Mouse (Mus musculus) embryonic facial prominence, embryonic 13.5 days (tissue): ENCODE results near the gene Gm8369. TPM values are rescaled to one million over a fixed set of nuclear protein-coding genes. Genes with fewer than 3 reads are reported as not detected.
"Not testable (repeated sequence)": the region's sequence is repeated elsewhere in the genome, so short reads cannot be mapped to it uniquely, and the experiment has no call there.

Source experiments
- ATAC-seq: fragments of 200-750 bp; cut with Nextera tagmentation; 2 replicates; pipeline ENCODE4 v1.8.0; 2017; ENCODE audit warnings: low read depth; ENCODE audit not compliant: insufficient number of reproducible peaks, insufficient read depth, low FRiP score, low TSS enrichment
- H3K27ac ChIP-seq: fragments of 300-500 bp; sonication (generic); 2 replicates; pipeline ENCODE4 v1.5.1; 2015; ENCODE audit warnings: moderate library complexity, mild to moderate bottlenecking, inconsistent platforms
- H3K27me3 ChIP-seq: fragments of 300-500 bp; sonication (generic); 2 replicates; pipeline ENCODE4 v1.6.1; 2015; ENCODE audit warnings: mild to moderate bottlenecking, inconsistent platforms
- H3K36me3 ChIP-seq: fragments of 300-500 bp; sonication (generic); 2 replicates; pipeline ENCODE4 v1.6.1; 2015; ENCODE audit warnings: mild to moderate bottlenecking, inconsistent platforms
- H3K4me1 ChIP-seq: fragments of 300-500 bp; sonication (generic); 2 replicates; pipeline ENCODE4 v1.6.1; 2015; ENCODE audit warnings: inconsistent platforms
- H3K4me2 ChIP-seq: fragments of 300-500 bp; sonication (generic); 2 replicates; pipeline ENCODE4 v1.6.1; 2015; ENCODE audit warnings: moderate library complexity, mild to moderate bottlenecking, inconsistent platforms
- H3K4me3 ChIP-seq: fragments of 300-500 bp; sonication (generic); 2 replicates; pipeline ENCODE4 v1.5.1; 2015; ENCODE audit warnings: mild to moderate bottlenecking, inconsistent platforms
- H3K9ac ChIP-seq: fragments of 300-500 bp; sonication (generic); 2 replicates; pipeline ENCODE4 v1.6.1; 2015; ENCODE audit warnings: mild to moderate bottlenecking, inconsistent platforms
- H3K9me3 ChIP-seq: fragments of 300-500 bp; sonication (generic); 2 replicates; pipeline ENCODE4 v1.6.1; 2016; ENCODE audit warnings: inconsistent platforms
- WGBS: fragments of 180-500 bp; shearing (Covaris S2); methylation state at CpG from one replicate; pipeline ENCODE4 v1.1.7; 2015; ENCODE audit warnings: mixed read lengths; 5-methylcytosine and 5-hydroxymethylcytosine counted together
- polyA plus RNA-seq: library from polyadenylated mRNA; unstranded; fragments of >200 nt; fragmentation: Nextera tagmentation; extraction: Ambion mirVana; gene quantifications from 2 replicates; pipeline ENCODE4 v1.2.1, GENCODE M21; 2015

The Gm8369 gene
- polyA plus RNA-seq, 1 experiment from 2014 or later, result not detected

GRCm38 (mm10) chr19:11516845-11517244, 31.1 kb downstream of the Gm8369 start:
- Histone ChIP-seq H3K27ac (no peak overlapping the region), H3K9ac (no peak overlapping the region), H3K4me2 (no peak overlapping the region), H3K36me3 (no peaks in the 10 kb centered on the region), H3K9me3 (no peaks in the 10 kb centered on the region), H3K27me3 (no peaks in the 10 kb centered on the region), H3K4me1 (no peaks in the 10 kb centered on the region), H3K4me3 (no peak overlapping the region)
- 74% methylated on average over 4 of the region's 4 CpGs for WGBS
- no peak for ATAC-seq

GRCm38 (mm10) chr19:11517373-11517772, 31.6 kb downstream of the Gm8369 start:
- not testable (repeated sequence) for H3K4me3 ChIP-seq, H3K9ac ChIP-seq, H3K36me3 ChIP-seq, ATAC-seq, H3K9me3 ChIP-seq, H3K27ac ChIP-seq, H3K27me3 ChIP-seq, H3K4me1 ChIP-seq, H3K4me2 ChIP-seq
- 46% methylated on average over 1 of the region's 1 CpGs for WGBS

- H3K9me3 ChIP-seq, ATAC-seq, H3K27me3 ChIP-seq, H3K36me3 ChIP-seq, H3K4me3 ChIP-seq, H3K4me1 ChIP-seq, H3K4me2 ChIP-seq, H3K9ac ChIP-seq, H3K27ac ChIP-seq: not testable (repeated sequence)
- WGBS, result 86% methylated on average over 2 of the region's 2 CpGs
Observed at GRCm38 (mm10) chr19:11518356-11518755, 32.6 kb downstream of the Gm8369 start.

- H3K4me1 ChIP-seq, result no peaks in the 10 kb centered on the region
- 79% methylated on average over 3 of the region's 3 CpGs for WGBS
- ATAC-seq, result no peak
- no peak overlapping the region for H3K4me2 ChIP-seq
- H3K9me3 ChIP-seq, result no peaks in the 10 kb centered on the region
- no peaks in the 10 kb centered on the region for H3K27me3 ChIP-seq
- H3K36me3 ChIP-seq, result no peaks in the 10 kb centered on the region
- no peak overlapping the region for H3K4me3 ChIP-seq
- H3K9ac ChIP-seq, result no peak overlapping the region
- no peak overlapping the region for H3K27ac ChIP-seq
Observed at GRCm38 (mm10) chr19:11520146-11520545, 34.4 kb downstream of the Gm8369 start.

GRCm38 (mm10) chr19:11533421-11533820, 47.7 kb downstream of the Gm8369 start:
- H3K27me3 ChIP-seq, result no peaks in the 10 kb centered on the region
- H3K4me2 ChIP-seq, result no peak overlapping the region
- H3K36me3 ChIP-seq, result no peaks in the 10 kb centered on the region
- no peaks in the 10 kb centered on the region for H3K4me1 ChIP-seq
- no peak overlapping the region for H3K4me3 ChIP-seq
- WGBS, result 87% methylated on average over 1 of the region's 1 CpGs
- H3K27ac ChIP-seq, result no peak overlapping the region
- no peak overlapping the region for H3K9ac ChIP-seq
- H3K9me3 ChIP-seq, result no peaks in the 10 kb centered on the region
- ATAC-seq, result no peak

- ATAC-seq, result no peak
Observed at GRCm38 (mm10) chr19:11533888-11534445, 48.2 kb downstream of the Gm8369 start.

GRCm38 (mm10) chr19:11536593-11536992, 50.9 kb downstream of the Gm8369 start, which contains the start of gene Ms4a4d:
Ms4a4d (plus strand) TSS chr19:11536801.
- ATAC-seq, result no peak
- Histone ChIP-seq H3K36me3 (no peaks in the 10 kb centered on the region), H3K4me2 (no peak within 1 kb of the TSS), H3K27ac (no peak within 1 kb of the TSS), H3K9ac (no peak within 1 kb of the TSS), H3K4me3 (no peak within 1 kb of the TSS), H3K4me1 (no peaks in the 10 kb centered on the region), H3K27me3 (no peaks in the 10 kb centered on the region), H3K9me3 (no peaks in the 10 kb centered on the region)
- WGBS, result 10% methylated on average over 7 of the region's 7 CpGs

More at GRCm38 (mm10) chr19:11533888-11534445, 48.2 kb downstream of the Gm8369 start:
- Histone ChIP-seq H3K4me3 (no peak overlapping the region), H3K4me2 (no peak overlapping the region), H3K36me3 (no peaks in the 10 kb centered on the region), H3K27me3 (no peaks in the 10 kb centered on the region), H3K9ac (no peak overlapping the region), H3K4me1 (no peaks in the 10 kb centered on the region), H3K27ac (no peak overlapping the region), H3K9me3 (no peaks in the 10 kb centered on the region)
- 70% methylated on average over 2 of the region's 2 CpGs for WGBS

GRCm38 (mm10) chr19:11537336-11537735, 51.6 kb downstream of the Gm8369 start:
- no peak for ATAC-seq
- Histone ChIP-seq H3K27me3 (no peaks in the 10 kb centered on the region), H3K4me3 (no peak overlapping the region), H3K4me2 (no peak overlapping the region), H3K9me3 (no peaks in the 10 kb centered on the region), H3K4me1 (no peaks in the 10 kb centered on the region), H3K9ac (no peak overlapping the region), H3K36me3 (no peaks in the 10 kb centered on the region), H3K27ac (no peak overlapping the region)
- 33% methylated on average over 2 of the region's 2 CpGs for WGBS

- 79% methylated on average over 1 of the region's 1 CpGs for WGBS
- not testable (repeated sequence) for H3K27me3 ChIP-seq, H3K4me3 ChIP-seq, H3K9me3 ChIP-seq, ATAC-seq, H3K4me2 ChIP-seq, H3K4me1 ChIP-seq, H3K36me3 ChIP-seq, H3K27ac ChIP-seq, H3K9ac ChIP-seq
Observed at GRCm38 (mm10) chr19:11540166-11540821, 54.6 kb downstream of the Gm8369 start.

- H3K36me3 ChIP-seq, H3K9ac ChIP-seq, ATAC-seq, H3K4me2 ChIP-seq, H3K9me3 ChIP-seq, H3K27me3 ChIP-seq, H3K27ac ChIP-seq, H3K4me3 ChIP-seq, H3K4me1 ChIP-seq: not testable (repeated sequence)
- WGBS, result 83% methylated on average over 2 of the region's 2 CpGs
Observed at GRCm38 (mm10) chr19:11544383-11544782, 58.6 kb downstream of the Gm8369 start.

GRCm38 (mm10) chr19:11547911-11548310, 62.2 kb downstream of the Gm8369 start:
- no peak overlapping the region for H3K4me2 ChIP-seq
- H3K27ac ChIP-seq, result no peak overlapping the region
- H3K4me1 ChIP-seq, result no peaks in the 10 kb centered on the region
- no peak overlapping the region for H3K4me3 ChIP-seq
- no peak for ATAC-seq
- no peaks in the 10 kb centered on the region for H3K9me3 ChIP-seq
- no peak overlapping the region for H3K9ac ChIP-seq
- H3K36me3 ChIP-seq, result no peaks in the 10 kb centered on the region
- no peaks in the 10 kb centered on the region for H3K27me3 ChIP-seq

GRCm38 (mm10) chr19:11554726-11555125, 69.0 kb downstream of the Gm8369 start:
- no peak overlapping the region for H3K9ac ChIP-seq
- ATAC-seq, result no peak
- no peak overlapping the region for H3K27ac ChIP-seq
- no peaks in the 10 kb centered on the region for H3K36me3 ChIP-seq
- 91% methylated on average over 5 of the region's 5 CpGs for WGBS
- H3K4me2 ChIP-seq, result no peak overlapping the region
- no peaks in the 10 kb centered on the region for H3K9me3 ChIP-seq
- no peaks in the 10 kb centered on the region for H3K4me1 ChIP-seq
- no peaks in the 10 kb centered on the region for H3K27me3 ChIP-seq
- no peak overlapping the region for H3K4me3 ChIP-seq
